Mouse (Mus musculus) C2C12 (cell line): ENCODE measurements around the gene Cdh4.

Experiments used
- CTCF ChIP-seq: IDR thresholded peaks from one replicate; pipeline ENCODE4 v1.5.1; 2011; ENCODE audit not compliant: control insufficient read depth, insufficient read depth, insufficient read length
- MAX ChIP-seq: IDR thresholded peaks from one replicate; pipeline ENCODE4 v1.6.1; 2011; ENCODE audit warnings: mild to moderate bottlenecking, control low read depth
- MYOD1 ChIP-seq: IDR thresholded peaks from one replicate; pipeline ENCODE4 v1.6.1; 2011; ENCODE audit warnings: low read depth; ENCODE audit not compliant: control insufficient read depth, insufficient read length
- MYOG ChIP-seq: IDR thresholded peaks from one replicate; pipeline ENCODE4 v1.6.1; 2011; ENCODE audit not compliant: control insufficient read depth, insufficient read length; ENCODE audit errors: extremely low read depth

GRCm38 (mm10) chr2:179792426-179793133, 350.3 kb downstream of the Cdh4 start:
- TF ChIP-seq CTCF (no peak), MAX (no peak), MYOG (no peak), MYOD1 (no peak)
